Mouse (Mus musculus): Measurements from ENCODE around the gene Gsap.
"Not testable (repeated sequence)": the region's sequence is repeated elsewhere in the genome, so short reads cannot be mapped to it uniquely, and the experiment has no call there.

Gene Gsap

DNA sequence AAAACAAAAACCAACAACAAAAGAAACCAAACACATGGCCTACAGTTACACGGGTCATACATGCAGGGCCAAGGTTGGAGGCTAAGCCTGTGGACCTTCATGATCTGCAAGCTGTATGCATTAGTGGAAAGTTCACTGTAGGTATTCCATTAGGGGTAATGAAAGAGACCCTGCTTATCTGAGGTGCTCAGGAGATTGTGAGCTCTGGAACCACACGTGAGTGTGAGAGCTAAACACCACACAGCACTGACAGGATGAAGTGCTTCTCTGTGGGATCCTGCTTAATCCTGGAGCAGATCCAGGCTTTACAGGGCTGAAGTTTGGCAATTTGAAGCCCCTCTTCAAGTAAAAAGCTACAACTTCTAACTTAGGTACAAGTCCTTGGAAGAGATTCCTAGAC lies 134.1 kb downstream of the Gsap start:
- DNase-seq (ENCODE audit: low read depth, low spot score): no peak

DNA sequence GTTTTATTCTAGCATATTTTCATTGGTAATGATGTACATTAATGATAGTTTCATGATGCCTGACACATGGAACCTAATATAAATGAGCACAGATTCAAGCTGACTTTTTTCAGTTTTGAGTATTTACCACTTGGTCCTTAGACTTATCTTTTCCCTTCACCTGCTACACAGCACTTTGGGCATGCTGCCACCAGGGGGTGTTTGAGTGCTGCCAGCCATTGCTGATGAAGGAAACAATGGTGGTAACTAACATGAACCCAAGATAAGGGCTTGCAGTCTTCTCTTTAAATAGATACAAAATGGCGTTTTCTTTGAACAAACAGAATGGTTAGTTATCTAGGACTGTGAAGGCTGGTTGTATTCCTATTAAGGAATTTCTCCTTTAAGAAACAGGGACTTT lies 140.4 kb downstream of the Gsap start:
- peak; percentile 35 for DNase-seq (ENCODE audit: low read depth, low spot score)

DNA sequence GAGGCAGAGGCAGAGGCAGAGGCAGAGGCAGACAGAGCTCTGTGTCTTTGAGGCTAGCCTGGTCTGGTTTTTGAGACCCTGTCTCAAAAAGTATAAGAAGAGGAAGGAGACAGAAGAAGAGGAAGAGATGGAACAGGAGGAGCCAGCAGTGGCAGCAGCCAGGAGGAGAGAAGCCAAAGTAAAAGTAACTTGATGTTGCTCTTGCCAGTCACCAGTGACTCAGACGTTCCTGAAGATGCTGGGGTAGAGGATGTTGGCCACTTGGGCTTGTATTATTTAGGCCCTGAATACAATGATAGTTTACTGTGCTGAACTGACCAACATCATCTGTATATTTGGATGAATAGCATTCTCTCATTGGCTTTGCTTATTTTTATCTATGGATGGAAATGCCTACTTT lies 142.5 kb downstream of the Gsap start:
- DNase-seq (ENCODE audit: low read depth, low spot score): no peak

DNA sequence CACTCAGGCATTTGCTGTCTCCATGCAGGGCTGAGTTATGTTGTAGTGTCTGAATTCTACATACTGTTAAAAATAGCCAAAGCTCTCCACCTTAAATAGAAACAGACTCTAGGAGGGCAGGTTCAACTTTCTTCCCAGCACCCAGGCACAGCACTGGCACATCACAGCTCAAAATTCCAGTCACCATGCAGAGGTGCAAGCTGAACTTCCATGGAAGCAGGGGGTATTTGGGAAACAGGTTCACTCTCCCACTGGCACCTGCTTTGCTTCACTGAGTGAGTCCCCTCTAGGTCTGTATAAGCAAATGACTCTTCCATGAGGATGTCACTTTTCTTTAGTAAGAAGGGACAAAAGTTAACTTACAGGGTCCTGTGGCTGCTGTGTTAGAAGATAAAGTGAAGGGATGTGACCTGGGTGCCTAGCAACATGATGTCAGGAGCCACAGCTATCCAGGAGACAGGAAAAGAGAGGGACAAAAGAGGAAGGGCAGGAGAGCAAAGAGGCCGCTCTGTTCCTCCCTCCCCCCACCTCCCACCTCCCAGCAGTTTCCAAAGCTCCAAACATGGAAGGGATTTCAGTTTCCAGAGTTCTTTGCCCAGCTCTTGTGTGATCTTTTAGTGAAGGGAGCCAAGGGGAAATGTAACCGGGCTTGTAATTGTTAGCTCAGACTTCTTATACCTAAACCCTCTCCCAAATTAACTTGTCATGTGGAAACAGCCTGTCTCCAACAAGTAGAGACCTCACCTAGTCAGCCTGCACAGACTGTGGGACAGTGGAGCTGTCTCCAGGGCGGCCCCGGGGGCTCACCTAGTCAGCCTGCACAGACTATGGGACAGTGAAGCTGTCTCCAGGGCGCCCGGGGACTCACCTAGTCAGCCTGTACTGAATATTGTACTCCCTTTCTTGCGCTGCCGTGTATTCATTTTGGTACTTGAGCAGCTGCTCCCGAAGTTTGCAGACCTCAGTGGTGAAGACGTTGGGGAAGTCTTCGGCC lies 143.9 kb downstream of the Gsap start:
- DNase-seq (ENCODE audit: low read depth, low spot score): no peak

DNA sequence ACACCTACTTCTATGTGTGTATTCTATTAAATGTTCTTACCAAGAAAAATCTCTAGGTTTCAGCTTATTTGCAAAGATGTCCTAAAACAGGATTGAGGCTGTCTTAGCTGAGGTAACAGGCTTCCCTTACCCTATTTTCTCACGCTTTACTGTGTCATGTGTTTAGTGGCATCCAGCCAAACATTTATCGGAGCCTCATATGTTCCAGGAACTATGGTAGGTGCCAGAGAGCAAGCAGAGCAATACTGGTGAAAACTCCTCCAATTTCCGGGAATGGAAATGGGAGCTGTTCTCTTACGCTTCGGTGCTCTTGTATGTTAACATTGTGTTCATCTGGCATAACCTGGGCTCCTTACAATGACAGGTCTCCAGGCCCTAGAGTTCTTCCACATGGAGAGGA lies 145.6 kb downstream of the Gsap start:
- DNase-seq (ENCODE audit: low read depth, low spot score): no peak

DNA sequence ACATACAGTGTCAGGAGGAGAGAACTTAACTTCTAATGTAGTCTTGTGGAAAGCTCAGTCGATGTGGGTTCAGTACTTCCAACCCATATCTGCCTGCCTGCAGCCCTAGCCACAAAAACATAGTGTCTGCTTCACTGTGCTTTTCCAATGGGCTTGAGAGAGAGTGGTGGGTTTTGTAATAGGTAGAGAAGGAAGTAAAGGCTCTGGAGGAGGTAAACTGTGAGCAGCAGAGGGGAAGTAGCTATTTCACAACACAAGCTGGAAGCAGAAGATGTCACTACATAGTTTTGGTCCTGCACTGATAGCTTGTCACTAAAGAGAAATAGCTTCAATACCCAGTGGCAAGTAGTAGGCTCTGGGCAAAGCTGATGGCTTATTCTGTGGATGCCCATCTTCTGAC lies 146.1 kb downstream of the Gsap start:
- no peak for DNase-seq (ENCODE audit: low read depth, low spot score)

DNA sequence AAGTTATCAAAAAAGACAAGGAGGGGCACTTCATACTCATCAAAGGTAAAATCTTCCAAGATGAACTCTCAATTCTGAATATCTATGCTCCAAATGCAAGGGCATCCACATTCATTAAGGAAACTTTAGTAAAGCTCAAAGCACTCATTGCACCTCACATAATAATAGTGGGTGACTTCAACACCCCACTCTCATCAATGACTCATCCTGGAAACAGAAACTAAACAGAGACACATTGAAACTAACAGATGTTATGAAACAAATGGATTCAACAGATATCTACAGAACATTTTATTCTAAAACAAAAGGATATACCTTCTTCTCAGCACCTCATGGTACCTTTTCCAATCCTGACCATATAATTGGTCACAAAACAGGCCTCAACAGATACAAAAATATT lies 156.2 kb downstream of the Gsap start:
- DNase-seq (ENCODE audit: low read depth, low spot score): not testable (repeated sequence)

DNA sequence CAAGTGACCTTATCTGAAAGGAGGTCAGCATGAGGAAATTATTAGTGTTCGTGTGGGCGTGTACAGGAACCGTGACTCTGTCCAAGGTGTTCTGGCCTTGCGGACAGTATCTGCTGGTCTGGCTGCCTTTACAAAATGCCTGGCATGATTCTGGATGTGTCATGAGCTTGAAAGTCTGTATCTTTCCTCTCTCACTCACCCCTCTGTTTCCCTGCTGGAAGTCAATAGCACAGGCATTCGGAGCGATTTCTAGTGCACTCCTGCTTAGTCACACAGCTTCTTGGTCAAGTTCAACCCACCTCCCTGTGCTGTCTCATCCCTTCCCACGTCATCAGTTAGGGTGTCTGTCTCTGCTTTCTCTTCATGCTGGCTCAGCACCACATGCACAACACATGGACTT lies 162.3 kb downstream of the Gsap start:
- DNase-seq (ENCODE audit: low read depth, low spot score): no peak

DNA sequence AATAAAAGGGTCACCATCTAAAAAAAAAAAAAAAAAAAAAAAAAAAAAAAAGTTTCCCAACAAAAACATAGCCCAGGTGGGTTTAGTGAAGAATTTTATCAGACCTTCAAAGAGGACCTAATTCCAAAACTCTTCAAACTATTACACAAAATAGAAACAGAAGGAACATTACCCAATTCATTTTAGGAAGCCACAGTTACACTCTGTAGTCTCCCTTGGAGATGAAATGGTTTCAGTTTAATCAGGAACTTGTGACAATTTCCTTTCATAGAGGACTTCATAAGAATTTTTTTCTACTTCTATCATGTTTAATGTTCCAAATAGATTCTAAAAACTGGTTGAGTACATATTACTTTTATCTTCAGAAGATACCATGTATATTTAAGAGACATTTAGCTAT lies 165.6 kb downstream of the Gsap start:
- DNase-seq (ENCODE audit: low read depth, low spot score): no peak

DNA sequence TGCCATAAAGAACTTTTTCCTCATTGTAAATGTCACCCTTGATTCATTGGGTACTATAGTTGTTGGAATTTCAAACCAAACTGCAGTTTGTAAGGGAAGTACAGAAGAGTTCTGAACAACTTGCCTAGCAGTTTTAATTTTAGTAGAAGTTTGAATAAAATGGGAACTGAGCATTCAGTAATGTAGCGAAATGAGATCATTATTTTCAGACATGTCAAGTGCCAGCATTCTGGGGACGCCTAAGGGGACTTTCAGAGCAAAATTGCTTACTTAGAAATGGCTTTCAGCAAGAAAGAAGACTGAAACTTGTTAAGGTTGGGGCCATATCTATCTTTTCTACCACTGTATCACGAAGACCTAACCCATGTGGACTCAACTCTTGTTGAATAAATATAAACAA lies 172.6 kb downstream of the Gsap start:
- DNase-seq (ENCODE audit: low read depth, low spot score): no peak

DNA sequence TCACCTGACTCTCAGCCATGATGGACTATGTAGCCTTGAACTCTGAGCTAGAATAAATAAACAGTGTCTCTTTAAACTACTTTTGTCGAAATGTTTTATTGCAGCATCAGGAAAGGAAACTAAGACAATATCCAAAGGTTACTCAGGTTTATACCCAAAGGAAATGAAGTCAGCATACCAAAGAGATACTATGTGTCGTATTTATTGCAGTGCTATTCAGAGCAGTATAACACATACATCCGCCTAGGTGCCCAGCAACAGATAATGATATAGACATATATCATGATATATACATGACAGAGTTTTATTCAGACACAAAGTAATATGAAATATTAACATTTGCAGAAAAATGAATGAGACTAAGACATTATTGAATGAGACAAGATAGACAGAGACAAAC lies 177.3 kb downstream of the Gsap start:
- DNase-seq (ENCODE audit: low read depth, low spot score): no peak

Measured in forelimb bud, embryonic 11.5 days (tissue).